Mouse (Mus musculus) embryonic stem cell, embryonic (primary cell): ENCODE data around the gene Tst.

Experiments used
- CTCF ChIA-PET, 4 experiments: fragments of 300-600 bp in 2 of 4; fragments of 350-600 bp in 2 of 4; sonication (Branson Sonifier 250); formaldehyde crosslinking; loops; one replicate each; lab custom pipeline; 2022; ENCODE audit warnings: inconsistent platforms in 2 of 4; lab: Charles Lee
- POLR2A ChIA-PET, 4 experiments: fragments of 300-600 bp in 2 of 4; fragments of 350-600 bp in 2 of 4; sonication (Branson Sonifier 250); formaldehyde crosslinking; loops; one replicate each; lab custom pipeline; 2022; ENCODE audit warnings: antibody characterized with exemption in 4 of 4, inconsistent platforms in 1 of 4; lab: Charles Lee

Tst gene

GRCm38 (mm10) chr15:78437237-78438017 is 31.7 kb upstream of the Tst start:
- ChIA-PET POLR2A (interaction anchor here (0.7 to 2.3 kb wide), 17 partner anchors 8 to 467 kb away, joined by 3 to 22 read pairs (median 3); partner anchors contain the start of genes Kctd17 (in 2 of the 4), Mpst (in 2 of the 4), Eif3d (in 1 of the 4) and Tst (in 1 of the 4)), CTCF (interaction anchor here (0.5 to 4.3 kb wide), 34 partner anchors 8 to 1044 kb away, joined by 3 to 38 read pairs (median 4); partner anchors contain the start of genes Kctd17 (in 2 of the 4), Eif3d (in 1 of the 4), Ift27 (in 1 of the 4) and Mpst (in 1 of the 4))

GRCm38 (mm10) chr15:78436380-78437192 is 30.9 kb upstream of the Tst start:
- ChIA-PET CTCF (interaction anchor here (0.5 to 4.3 kb wide), 27 partner anchors 8 to 520 kb away, joined by 3 to 38 read pairs (median 4); partner anchors contain the start of genes Kctd17 (in 2 of the 4), Ift27 (in 1 of the 4), Mpst (in 1 of the 4) and Tex33 (in 1 of the 4)), POLR2A (interaction anchor here (0.5 to 2.3 kb wide), 22 partner anchors 7 to 312 kb away, joined by 3 to 22 read pairs (median 4); partner anchors contain the start of genes Kctd17 (in 2 of the 4), Mpst (in 2 of the 4) and Tst (in 1 of the 4))

- POLR2A ChIA-PET: interaction anchor here in 2 of 4 experiments (0.8 to 2.3 kb wide), 7 partner anchors 8 to 33 kb away, joined by 3 to 22 read pairs (median 4); partner anchors contain the start of genes Mpst (in 1 of the 2) and Tst (in 1 of the 2)
- CTCF ChIA-PET: interaction anchor here (0.6 to 4.3 kb wide), 13 partner anchors 9 to 309 kb away, joined by 3 to 38 read pairs (median 4); no protein-coding TSS in a partner anchor
Measured at GRCm38 (mm10) chr15:78435681-78436080, 30.0 kb upstream of the Tst start.

- ChIA-PET CTCF (interaction anchor here (0.6 to 4.3 kb wide), 13 partner anchors 9 to 442 kb away, joined by 3 to 38 read pairs (median 4); partner anchors contain the start of gene Gga1 (in 1 of the 4)), POLR2A (interaction anchor here in 3 of 4 experiments (0.6 to 2.3 kb wide), 7 partner anchors 10 to 616 kb away, joined by 3 to 22 read pairs (median 4); partner anchors contain the start of genes Mpst (in 1 of the 3) and Tst (in 1 of the 3))
Measured at GRCm38 (mm10) chr15:78434896-78435520, 29.3 kb upstream of the Tst start.

GRCm38 (mm10) chr15:78431541-78432121 is 25.9 kb upstream of the Tst start:
- ChIA-PET CTCF (no interaction called here), POLR2A (interaction anchor here in 2 of 4 experiments (0.5 to 2.0 kb wide), 3 partner anchors 9 to 496 kb away, joined by 3 to 12 read pairs (median 3); partner anchors contain the start of genes Mpst (in 1 of the 2) and Tst (in 1 of the 2))

- CTCF ChIA-PET: no interaction called here
Measured at GRCm38 (mm10) chr15:78430874-78431273, 25.2 kb upstream of the Tst start.

GRCm38 (mm10) chr15:78429871-78430622 is 24.3 kb upstream of the Tst start:
- CTCF ChIA-PET: no interaction called here
- POLR2A ChIA-PET: interaction anchor here in 3 of 4 experiments (0.9 to 3.0 kb wide), 4 partner anchors 8 to 24 kb away, joined by 3 to 20 read pairs (median 9); partner anchors contain the start of genes Mpst (in 2 of the 3) and Tst (in 2 of the 3)

More at GRCm38 (mm10) chr15:78430874-78431273, 25.2 kb upstream of the Tst start:
- POLR2A ChIA-PET: interaction anchor here in 2 of 4 experiments (0.9 to 2.0 kb wide), 2 partner anchors 25 kb away, joined by 3 to 12 read pairs; partner anchors contain the start of genes Mpst (in 2 of the 2) and Tst (in 2 of the 2)

GRCm38 (mm10) chr15:78429139-78429459 is 23.4 kb upstream of the Tst start:
- ChIA-PET POLR2A (interaction anchor here (0.7 to 3.0 kb wide), 15 partner anchors 8 to 1015 kb away, joined by 3 to 26 read pairs (median 4); partner anchors contain the start of genes Mpst (in 3 of the 4), Tst (in 3 of the 4), Eif3d (in 1 of the 4) and Ift27 (in 1 of the 4)), CTCF (interaction anchor here (0.5 to 2.8 kb wide), 22 partner anchors 8 to 354 kb away, joined by 3 to 14 read pairs (median 4); partner anchors contain the start of genes Mpst (in 1 of the 4) and Tst (in 1 of the 4))

GRCm38 (mm10) chr15:78428391-78429138 is 22.9 kb upstream of the Tst start, which contains the start of gene Kctd17:
Kctd17 (plus strand) TSS chr15:78428564.
- CTCF ChIA-PET: interaction anchor here (0.5 to 2.8 kb wide), 27 partner anchors 8 to 354 kb away, joined by 3 to 14 read pairs (median 4); partner anchors contain the start of genes Mpst (in 1 of the 4) and Tst (in 1 of the 4)
- POLR2A ChIA-PET: interaction anchor here (0.7 to 3.0 kb wide), 20 partner anchors 8 to 1016 kb away, joined by 3 to 26 read pairs (median 4); partner anchors contain the start of genes Mpst (in 3 of the 4), Tst (in 3 of the 4), Eif3d (in 1 of the 4) and Ift27 (in 1 of the 4)

- POLR2A ChIA-PET: interaction anchor here in 3 of 4 experiments (0.5 to 8.1 kb wide), 23 partner anchors 8 to 1510 kb away, joined by 3 to 128 read pairs (median 3); partner anchors contain the start of genes Mpst (in 3 of the 3), Tst (in 3 of the 3) and Ankrd54 (in 1 of the 3)
- CTCF ChIA-PET: interaction anchor here in 3 of 4 experiments (0.5 to 2.8 kb wide), 32 partner anchors 10 to 1088 kb away, joined by 3 to 22 read pairs (median 4); partner anchors contain the start of genes Mpst (in 2 of the 3) and Tst (in 1 of the 3)
Measured at GRCm38 (mm10) chr15:78425230-78425629, 19.5 kb upstream of the Tst start.

GRCm38 (mm10) chr15:78424507-78424906 is 18.8 kb upstream of the Tst start:
- ChIA-PET POLR2A (interaction anchor here (0.5 to 8.1 kb wide), 27 partner anchors 8 to 638 kb away, joined by 3 to 128 read pairs (median 3); partner anchors contain the start of genes Mpst (in 3 of the 4), Tst (in 3 of the 4), Ankrd54 (in 1 of the 4) and Eif3d (in 1 of the 4)), CTCF (interaction anchor here (0.6 to 2.8 kb wide), 33 partner anchors 11 to 193 kb away, joined by 3 to 22 read pairs (median 4); partner anchors contain the start of genes Mpst (in 2 of the 4) and Tst (in 1 of the 4))

- ChIA-PET POLR2A (interaction anchor here in 3 of 4 experiments (0.6 to 8.1 kb wide), 10 partner anchors 9 to 452 kb away, joined by 3 to 128 read pairs (median 5); partner anchors contain the start of genes Mpst (in 3 of the 3), Tst (in 2 of the 3) and Eif3d (in 1 of the 3)), CTCF (interaction anchor here (0.5 to 1.9 kb wide), 42 partner anchors 9 to 1354 kb away, joined by 3 to 15 read pairs (median 4); partner anchors contain the start of genes Mpst (in 2 of the 4), Tst (in 2 of the 4) and Txn2 (in 1 of the 4))
Measured at GRCm38 (mm10) chr15:78422046-78422956, 16.6 kb upstream of the Tst start.

- POLR2A ChIA-PET: interaction anchor here in 2 of 4 experiments (0.6 to 8.1 kb wide), 3 partner anchors 13 to 194 kb away, joined by 3 to 128 read pairs (median 26); partner anchors contain the start of genes Mpst (in 2 of the 2) and Tst (in 1 of the 2)
Measured at GRCm38 (mm10) chr15:78420395-78420794, 14.7 kb upstream of the Tst start.

More at GRCm38 (mm10) chr15:78420395-78420794, 14.7 kb upstream of the Tst start:
- CTCF ChIA-PET: interaction anchor here in 3 of 4 experiments (0.5 to 0.8 kb wide), 5 partner anchors 14 to 412 kb away, joined by 3 to 5 read pairs (median 3); partner anchors contain the start of genes Mpst (in 1 of the 3) and Tst (in 1 of the 3)
